Mouse (Mus musculus) neural tube, embryonic 10.5 days (tissue): ENCODE data around the gene Dock9.

Experiments
- DNase-seq: peaks from one replicate; pipeline ENCODE4 v3.0.0-alpha.2; 2017; ENCODE audit warnings: low spot score; ENCODE audit errors: extremely low spot score

The Dock9 gene

GRCm38 (mm10) chr14:121665693-121666273 is 131.9 kb downstream of the Dock9 start:
- DNase-seq = no peak

DNA sequence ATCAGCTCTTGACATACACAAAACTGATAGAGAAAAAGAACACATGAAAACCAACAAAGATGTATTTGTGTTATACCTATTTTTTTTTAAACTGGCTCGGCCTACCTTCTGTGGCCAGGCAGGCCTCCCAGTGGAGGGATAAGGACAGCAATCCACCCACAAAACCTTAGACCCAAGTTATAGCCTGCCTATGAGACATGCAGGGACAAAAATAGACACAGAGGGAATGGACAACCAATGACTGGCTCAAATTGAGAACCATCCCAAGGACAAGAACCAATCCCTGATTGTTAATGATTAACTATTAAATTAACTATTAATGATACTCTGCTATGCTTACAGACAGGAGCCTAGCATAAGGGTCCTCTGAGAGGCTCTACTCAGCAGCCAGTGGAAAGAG is 133.7 kb downstream of the Dock9 start:
- DNase-seq = no peak

DNA sequence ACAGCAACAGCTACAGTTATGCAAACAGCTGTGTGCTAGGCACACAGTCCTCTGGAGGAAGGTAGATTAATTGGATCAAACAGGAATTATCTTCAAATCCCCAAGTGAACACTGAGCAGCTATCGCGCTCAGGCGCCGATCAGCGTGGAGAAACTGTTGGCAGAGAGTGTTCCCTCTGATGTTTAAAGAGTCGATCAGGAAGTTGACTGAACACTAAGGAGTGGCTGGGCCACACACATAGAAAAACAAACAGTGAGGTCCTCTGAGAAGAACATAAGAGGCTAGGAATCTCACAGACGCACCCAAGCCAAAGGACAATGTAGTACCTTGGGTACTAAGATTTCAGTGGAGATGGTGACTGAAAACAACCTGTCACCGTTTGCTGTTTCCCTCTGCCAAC is 136.7 kb downstream of the Dock9 start:
- no peak for DNase-seq

GRCm38 (mm10) chr14:121660167-121660894 is 137.3 kb downstream of the Dock9 start:
- DNase-seq = no peak

DNA sequence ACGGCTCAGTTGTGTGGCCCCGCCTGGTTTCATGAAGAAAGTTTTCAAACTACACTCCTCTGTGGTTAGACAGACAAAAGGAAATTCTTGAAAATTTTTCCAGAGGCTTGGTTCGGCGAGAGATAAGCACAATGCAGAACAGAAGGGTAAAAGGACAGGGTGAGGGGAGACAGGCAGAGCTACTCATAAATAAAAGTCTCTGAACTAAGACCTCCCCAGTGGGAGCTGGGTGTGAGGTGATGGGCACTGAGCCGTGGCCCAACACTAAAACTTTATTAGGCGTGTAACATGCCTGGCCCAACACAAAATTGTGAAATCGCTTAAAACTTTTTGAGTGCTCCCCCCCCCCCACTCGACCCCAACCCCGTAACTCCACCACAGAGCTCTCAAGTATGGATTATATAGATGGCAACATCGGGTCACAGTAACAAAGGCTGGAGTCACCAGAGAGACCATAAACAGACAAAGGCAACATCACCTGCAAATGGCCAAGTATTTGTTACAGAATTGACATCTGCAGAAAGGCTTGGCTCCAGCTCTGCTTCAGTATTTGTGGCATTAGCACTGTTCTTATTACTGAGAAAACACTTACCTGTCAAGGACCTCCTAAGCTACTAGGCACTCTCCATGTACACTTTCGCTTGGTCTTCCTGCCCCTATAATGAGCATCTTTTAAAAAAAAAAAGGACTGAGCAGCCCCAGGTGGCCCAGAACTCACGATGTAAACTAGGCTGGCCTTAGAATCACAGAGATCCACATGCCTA is 138.4 kb downstream of the Dock9 start:
- no peak for DNase-seq

- no peak for DNase-seq
Observed at GRCm38 (mm10) chr14:121658537-121658936, 139.1 kb downstream of the Dock9 start.

GRCm38 (mm10) chr14:121657633-121658032 is 140.0 kb downstream of the Dock9 start:
- DNase-seq = no peak

DNA sequence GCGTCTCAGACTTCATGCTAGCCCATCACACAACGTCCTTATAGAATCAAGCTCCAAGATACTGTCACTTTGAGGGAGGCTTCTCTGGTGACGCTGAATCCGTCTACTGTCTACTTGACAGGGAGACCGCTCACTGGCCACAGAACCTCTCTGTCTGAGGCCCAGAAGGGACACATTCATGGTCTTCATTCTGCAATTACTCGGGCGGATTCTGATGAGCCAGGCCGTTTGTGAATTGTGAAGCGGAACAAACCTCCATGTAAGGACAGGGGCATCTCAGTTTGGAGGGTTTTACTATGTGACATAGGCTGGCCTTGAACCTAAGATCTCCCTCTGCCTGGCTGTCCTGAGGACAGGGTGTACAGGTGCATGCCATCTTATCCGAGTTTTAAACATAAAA is 140.7 kb downstream of the Dock9 start:
- DNase-seq = no peak

GRCm38 (mm10) chr14:121654977-121655376 is 142.7 kb downstream of the Dock9 start:
- no peak for DNase-seq

DNA sequence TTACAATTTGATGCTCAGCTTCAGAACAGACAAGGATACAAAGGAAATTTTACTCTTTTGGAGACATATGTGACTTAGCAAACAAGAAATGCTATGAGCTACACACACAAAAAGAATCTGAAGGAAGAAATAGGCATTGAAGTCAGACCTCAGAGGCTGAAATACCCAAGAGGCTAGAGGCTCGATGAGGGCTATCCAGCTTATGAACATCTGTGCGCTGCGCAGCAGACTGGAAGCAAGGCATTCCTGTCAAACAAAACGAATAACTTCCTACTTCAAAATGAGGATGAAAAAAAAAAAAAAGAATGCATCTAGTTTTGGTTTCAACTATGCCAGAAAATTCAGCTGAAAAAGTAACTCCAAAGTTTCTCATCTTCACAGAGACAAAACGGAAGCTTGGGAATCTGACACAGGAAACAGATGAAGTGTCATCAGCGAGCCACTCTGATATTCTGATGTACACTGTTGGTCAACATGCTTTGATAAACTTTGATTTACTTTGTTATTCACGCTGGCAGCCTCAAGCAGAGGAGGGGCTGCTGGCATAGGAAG is 143.1 kb downstream of the Dock9 start:
- no peak for DNase-seq

GRCm38 (mm10) chr14:121653717-121654116 is 143.9 kb downstream of the Dock9 start:
- no peak for DNase-seq

DNA sequence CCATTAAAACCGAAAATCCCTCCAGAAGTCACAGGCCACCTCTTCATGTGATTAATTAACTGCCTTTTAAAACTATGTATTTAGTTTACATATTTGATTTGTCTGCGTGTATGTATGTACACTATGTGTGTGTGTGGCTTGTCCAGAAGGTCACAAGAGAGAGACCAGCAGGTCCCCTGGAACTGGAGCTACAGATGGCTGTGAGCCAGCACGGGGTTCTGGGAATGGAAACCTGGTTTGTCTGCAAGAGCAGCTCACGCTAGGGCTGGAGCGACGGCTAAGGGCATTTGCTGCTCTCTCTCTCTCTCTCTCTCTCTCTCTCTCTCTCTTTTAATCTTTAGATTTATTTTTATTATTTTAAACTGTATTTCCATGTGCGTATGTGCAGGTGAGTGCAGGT is 144.4 kb downstream of the Dock9 start:
- no peak for DNase-seq

DNA sequence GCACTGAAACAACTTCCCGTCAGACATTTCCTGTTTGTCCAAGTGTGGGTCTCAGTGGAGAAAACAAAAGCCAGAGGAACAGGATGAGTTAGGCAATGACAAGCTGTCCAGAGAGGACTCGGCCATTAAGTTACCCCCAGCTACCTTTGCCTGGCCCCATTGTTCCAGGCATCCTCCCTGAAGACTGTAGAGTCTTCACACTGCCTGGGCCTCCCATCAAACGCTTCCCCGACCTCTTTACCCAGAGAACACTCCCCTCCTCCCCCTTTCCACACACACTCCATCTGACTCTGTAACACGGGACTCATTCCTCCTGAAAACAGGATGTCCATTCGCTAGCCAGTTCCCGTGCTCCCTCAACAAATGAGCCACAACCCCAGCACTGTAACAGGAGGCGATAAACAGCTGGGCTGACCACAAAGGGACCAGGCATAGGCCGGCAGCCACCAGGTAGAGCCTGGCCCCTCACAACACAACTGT is 149.0 kb downstream of the Dock9 start:
- no peak for DNase-seq

DNA sequence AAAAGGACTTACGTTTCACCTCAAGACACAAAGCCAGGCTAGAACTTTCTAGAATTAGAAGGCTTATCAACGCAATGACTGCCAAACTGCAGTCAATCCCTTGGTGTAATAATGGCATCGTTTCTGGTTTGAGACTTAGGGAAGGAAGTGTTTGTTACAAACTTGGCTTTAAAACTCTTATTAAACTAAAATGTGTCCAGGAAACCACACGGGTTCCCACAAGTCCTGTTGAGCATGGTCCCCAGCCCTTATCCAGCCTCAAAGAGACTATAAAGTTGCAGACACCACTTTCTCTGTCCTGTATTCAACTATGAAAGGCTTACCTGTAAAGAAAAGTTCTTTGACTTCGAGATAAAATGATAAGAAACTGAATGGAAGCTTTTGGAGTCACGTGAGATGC is 149.9 kb downstream of the Dock9 start:
- DNase-seq = no peak

DNA sequence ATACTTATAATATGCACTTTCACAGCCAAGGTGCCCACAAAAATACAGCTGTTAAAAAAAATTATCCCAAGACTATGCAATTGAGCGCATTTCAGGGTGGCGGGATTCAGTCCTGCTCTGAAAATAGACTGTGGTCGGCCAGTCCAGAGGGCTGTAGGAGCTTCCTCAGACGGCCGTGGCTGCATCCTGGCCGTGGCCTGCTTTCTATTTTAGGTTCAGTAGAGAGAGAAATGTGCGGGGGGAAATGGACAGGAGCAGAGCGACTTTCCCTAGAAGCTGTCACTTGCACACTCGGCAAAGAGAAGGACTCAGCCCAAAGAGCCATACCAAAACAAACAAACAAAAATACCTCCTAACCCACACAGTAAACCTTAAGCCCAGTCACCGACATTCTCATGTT is 151.0 kb downstream of the Dock9 start:
- no peak for DNase-seq

DNA sequence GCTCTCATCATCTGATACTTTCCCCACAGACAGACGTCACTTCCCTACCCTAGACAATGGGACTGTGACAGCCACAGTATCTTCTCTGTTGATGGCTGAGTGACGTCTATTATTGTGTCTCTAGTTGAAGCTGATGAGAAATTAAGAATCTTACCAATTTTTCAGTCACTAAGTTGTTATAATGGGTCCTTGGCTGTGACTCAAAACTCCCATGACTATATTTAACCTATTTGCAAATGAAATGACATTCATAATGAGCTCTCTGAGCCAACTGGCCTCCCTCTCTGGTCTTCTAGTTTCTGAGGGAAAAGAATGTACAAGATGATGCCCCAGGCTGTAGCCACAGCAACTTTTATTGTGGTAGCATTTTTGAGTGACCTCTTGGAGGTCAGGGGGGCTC is 153.3 kb downstream of the Dock9 start:
- no peak for DNase-seq

DNA sequence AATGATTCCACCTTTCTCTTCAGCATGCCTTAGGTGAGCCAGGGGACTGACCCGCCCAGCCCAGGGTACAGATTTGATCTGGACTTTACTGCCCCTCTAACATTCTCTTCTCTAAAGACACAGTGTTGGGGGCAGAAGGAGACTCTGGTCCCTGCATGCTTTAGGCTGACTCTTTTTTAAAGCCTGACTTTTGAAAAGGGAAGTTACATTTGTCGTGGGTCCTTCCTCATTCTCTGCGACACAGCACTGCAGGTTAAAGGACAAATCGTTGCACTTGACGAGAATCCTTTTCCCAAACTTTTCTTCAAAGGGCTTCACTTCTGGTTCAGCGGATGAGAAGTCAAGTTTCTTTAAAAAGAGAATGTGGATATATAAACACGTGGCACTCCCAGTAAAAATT is 156.4 kb downstream of the Dock9 start:
- no peak for DNase-seq

DNA sequence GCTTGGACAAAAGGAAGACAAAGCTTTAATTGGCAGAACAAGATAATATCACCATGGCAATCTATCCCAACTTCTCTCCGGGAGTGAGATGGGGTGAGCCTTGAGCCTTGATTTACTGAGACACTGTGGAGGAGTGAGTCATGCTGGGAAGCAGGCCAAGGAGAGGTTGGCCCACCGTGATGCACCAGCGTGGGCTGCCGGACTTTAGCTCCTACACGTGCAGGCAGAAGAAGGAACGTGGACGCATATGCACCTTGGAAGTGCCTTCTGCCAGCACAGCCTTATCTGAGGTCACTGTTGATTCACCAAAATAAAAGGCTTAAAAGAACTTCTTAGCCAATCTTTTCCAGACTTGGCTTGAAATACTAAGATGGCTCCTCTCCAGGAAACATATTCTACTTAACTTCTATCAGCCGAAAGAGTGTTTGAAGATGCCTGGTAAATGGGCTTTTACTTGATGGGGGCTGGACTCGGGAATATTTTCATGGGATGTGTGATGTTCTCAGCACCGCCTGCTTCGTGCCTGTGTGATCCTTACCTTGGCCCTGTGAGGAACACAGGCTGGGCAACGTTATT is 160.6 kb downstream of the Dock9 start:
- DNase-seq = no peak

GRCm38 (mm10) chr14:121634736-121635430 is 162.8 kb downstream of the Dock9 start:
- DNase-seq = no peak

DNA sequence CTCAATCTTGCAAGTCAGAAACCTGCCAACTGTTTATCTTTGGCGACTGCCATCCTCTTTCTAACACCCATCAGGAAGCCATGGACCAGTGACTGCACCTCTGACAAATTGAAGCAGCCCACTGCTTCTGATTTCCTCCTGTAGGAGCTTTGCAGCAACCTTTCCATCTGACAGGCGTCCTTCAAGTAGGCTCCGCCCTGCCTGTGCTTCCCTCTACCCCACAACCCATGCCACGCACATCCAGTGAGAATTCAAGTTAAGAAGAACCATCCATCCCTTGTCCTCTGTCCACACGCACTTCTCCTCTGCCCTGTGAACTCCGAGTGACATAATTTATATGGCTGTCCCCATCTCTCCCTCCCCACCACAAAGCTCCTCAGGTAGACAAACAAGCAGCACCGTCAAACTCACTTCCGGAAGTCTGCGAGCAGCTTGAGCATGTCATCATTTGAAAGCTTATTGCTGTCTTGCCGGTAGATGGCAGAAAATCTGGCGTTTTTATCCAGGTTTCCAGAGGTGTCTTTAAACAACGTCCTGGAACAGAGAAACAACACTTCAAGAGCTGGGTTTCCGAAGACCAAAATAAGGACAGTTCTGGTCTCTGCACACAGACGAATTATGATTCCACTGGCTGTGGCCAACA is 163.4 kb downstream of the Dock9 start:
- DNase-seq = no peak

DNA sequence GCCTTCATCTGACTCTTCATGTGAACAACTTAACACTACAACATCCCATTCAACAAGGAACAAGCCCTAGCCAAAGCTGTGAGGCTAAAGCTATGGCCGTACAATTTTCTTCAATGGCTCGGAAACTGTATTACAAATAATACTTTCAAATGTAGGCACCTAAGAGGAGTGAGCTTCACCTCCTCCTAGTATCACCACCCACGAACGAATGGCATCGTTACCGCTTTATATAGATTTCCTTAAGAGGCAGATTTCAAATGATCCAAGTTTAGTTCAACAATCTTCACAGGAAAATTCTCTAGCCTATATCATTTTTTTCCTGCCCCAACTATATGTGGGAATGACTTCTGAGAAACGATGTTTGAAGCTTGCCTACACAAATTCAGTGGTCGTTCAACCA is 165.7 kb downstream of the Dock9 start:
- DNase-seq = no peak
